ENCODE assay signal across 7 mouse cellular contexts in the genomic region with DNA sequence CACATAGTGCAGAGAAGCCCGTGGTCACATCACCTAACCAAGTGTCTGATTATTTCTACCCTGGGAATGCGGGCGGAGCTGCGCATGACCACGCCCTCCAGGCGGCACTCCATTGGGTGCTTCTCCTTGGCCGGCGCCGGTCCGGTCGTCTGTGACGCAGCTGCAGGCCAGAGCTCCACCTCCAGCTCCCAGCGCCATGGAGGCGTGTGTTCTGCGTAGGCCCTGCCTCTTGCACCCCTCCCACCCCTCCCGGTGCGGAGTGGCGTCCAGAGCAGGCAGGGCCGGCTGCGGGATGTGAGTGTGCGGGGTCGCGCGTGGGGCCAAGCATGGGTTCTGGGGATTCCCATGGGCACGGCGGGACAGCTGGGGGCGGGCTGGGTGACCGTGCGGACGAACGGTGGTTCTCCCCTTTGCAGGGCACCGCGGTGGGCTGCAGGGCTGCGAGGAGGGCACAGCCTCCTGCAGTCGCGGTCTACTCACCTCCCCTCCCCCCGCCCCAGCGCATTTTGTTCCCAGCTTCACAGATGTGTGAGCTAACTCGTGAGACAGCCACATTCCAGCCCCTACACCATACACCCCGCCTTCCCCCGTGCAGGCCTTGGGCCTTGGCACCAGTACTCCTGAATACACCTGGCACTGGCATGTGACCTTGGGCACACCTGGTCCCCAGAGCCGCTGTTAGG. TPM values are rescaled to one million over a fixed set of nuclear protein-coding genes. Genes with fewer than 3 reads are reported as not detected.
DNase-seq lines count a peak whose midpoint lies in the region; ATAC-seq and TF ChIP-seq lines count a peak whose summit lies in the region.

A gene (plus strand): TSS at position 112 of the 683 bp plus-strand sequence.

- no peaks in the 10 kb centered on the region for H3K27me3 ChIP-seq in embryonic facial prominence, embryonic 13.5 days
- no peaks in the 10 kb centered on the region for H3K27me3 ChIP-seq in kidney, adult 2 months (replicated peaks; ENCODE audit: control insufficient read depth, insufficient read depth, low read length)
- H3K27me3 ChIP-seq in limb, embryonic 12.5 days = no peaks in the 10 kb centered on the region
- H3K27me3 ChIP-seq in midbrain, embryonic 15.5 days (replicated peaks) = no peaks in the 10 kb centered on the region
- H3K27me3 ChIP-seq in spleen, adult 2 months (ENCODE audit: control insufficient read depth, insufficient read depth, low read length) = no peaks in the 10 kb centered on the region

- peak; percentile 91 for ATAC-seq in embryonic facial prominence, embryonic 13.5 days (ENCODE audit: insufficient number of reproducible peaks, insufficient read depth, low FRiP score, low TSS enrichment, low read depth)
- ATAC-seq in limb, embryonic 12.5 days (ENCODE audit: insufficient number of reproducible peaks, insufficient read depth, low FRiP score, low TSS enrichment, low read depth) = peak; percentile 93
- peak; percentile 87 for ATAC-seq in midbrain, embryonic 15.5 days (replicated peaks)

- WGBS in embryonic facial prominence, embryonic 13.5 days = under 1% methylated on average over 42 of the region's 42 CpGs
- WGBS in kidney, adult 2 months = under 1% methylated on average over 41 of the region's 42 CpGs
- under 1% methylated on average over 42 of the region's 42 CpGs for WGBS in limb, embryonic 12.5 days
- under 1% methylated on average over 40 of the region's 42 CpGs for WGBS in midbrain, embryonic 15.5 days
- 2% methylated on average over 41 of the region's 42 CpGs for WGBS in spleen, adult 2 months

- H3K4me3 ChIP-seq in embryonic facial prominence, embryonic 13.5 days = peak within 1 kb of the TSS; percentile 66
- peak within 1 kb of the TSS; percentile 66 for H3K4me3 ChIP-seq in kidney, adult 2 months (ENCODE audit: insufficient read depth, low read depth, low read length)
- peak within 1 kb of the TSS; percentile 65 for H3K4me3 ChIP-seq in limb, embryonic 12.5 days (replicated peaks)
- peak within 1 kb of the TSS; percentile 52 for H3K4me3 ChIP-seq in midbrain, embryonic 15.5 days
- H3K4me3 ChIP-seq in spleen, adult 2 months (ENCODE audit: extremely low read depth, insufficient read depth, insufficient read length) = peak within 1 kb of the TSS; percentile 60

- peaks cover 75% of the 10 kb centered on the region for H3K4me1 ChIP-seq in embryonic facial prominence, embryonic 13.5 days
- H3K4me1 ChIP-seq in kidney, adult 2 months (ENCODE audit: control insufficient read depth, insufficient read depth, low read length) = no peaks in the 10 kb centered on the region; the same call in 1 of the 2 replicates
- H3K4me1 ChIP-seq in limb, embryonic 12.5 days (replicated peaks) = peaks cover 64% of the 10 kb centered on the region
- peaks cover 90% of the 10 kb centered on the region for H3K4me1 ChIP-seq in midbrain, embryonic 15.5 days
- peaks cover 4% of the 10 kb centered on the region for H3K4me1 ChIP-seq in spleen, adult 2 months (ENCODE audit: control insufficient read depth, insufficient read depth, insufficient read length)

- DNase-seq in adrenal gland, postnatal 36 days = peak; percentile 93 to 95
- DNase-seq in heart, adult 18-20 months = peak; percentile 87 to 94
- peak; percentile 96 for DNase-seq in kidney, adult 2 months
- DNase-seq in spleen, adult 2 months (ENCODE audit: low read depth in 1 of 2, low spot score in 2 of 2) = peak; percentile 33 to 66

- H3K9ac ChIP-seq in embryonic facial prominence, embryonic 13.5 days = peak within 1 kb of the TSS; percentile 81
- H3K9ac ChIP-seq in limb, embryonic 12.5 days (replicated peaks) = peak within 1 kb of the TSS; percentile 71
- peak within 1 kb of the TSS; percentile 65 for H3K9ac ChIP-seq in midbrain, embryonic 15.5 days

- TF ChIP-seq POLR2A in kidney, adult 2 months (IDR thresholded peaks at IDR 0.05; ENCODE audit: low read depth, low read length) = no peak
- TF ChIP-seq POLR2A in spleen, adult 2 months (IDR thresholded peaks at IDR 0.05; ENCODE audit: low read depth, low read length) = no peak

- H3K9me3 ChIP-seq in embryonic facial prominence, embryonic 13.5 days = no peaks in the 10 kb centered on the region
- H3K9me3 ChIP-seq in limb, embryonic 12.5 days = no peaks in the 10 kb centered on the region
- H3K9me3 ChIP-seq in midbrain, embryonic 15.5 days = no peaks in the 10 kb centered on the region

- TF ChIP-seq CTCF in kidney, adult 2 months (conservative IDR thresholded peaks at IDR 0.05; ENCODE audit: insufficient read depth, insufficient read length, low read depth, low read length) = no peak
- no peak for TF ChIP-seq CTCF in spleen, adult 2 months (IDR thresholded peaks at IDR 0.05; ENCODE audit: extremely low read depth, insufficient read depth, insufficient read length, insufficient replicate concordance)

- peak within 1 kb of the TSS; percentile 80 for H3K27ac ChIP-seq in embryonic facial prominence, embryonic 13.5 days
- peak within 1 kb of the TSS; percentile 97 for H3K27ac ChIP-seq in kidney, adult 2 months (ENCODE audit: insufficient read depth, low read depth, low read length)
- peak within 1 kb of the TSS; percentile 93 for H3K27ac ChIP-seq in limb, embryonic 12.5 days
- H3K27ac ChIP-seq in midbrain, embryonic 15.5 days = peak within 1 kb of the TSS; percentile 93
- H3K27ac ChIP-seq in spleen, adult 2 months (ENCODE audit: insufficient read depth, low read length) = no peak within 1 kb of the TSS

- 0 out of 2 replicates have a peak, but pooled peaks cover 8% of the 10 kb centered on the region for H3K36me3 ChIP-seq in embryonic facial prominence, embryonic 13.5 days
- H3K36me3 ChIP-seq in kidney, adult 2 months (ENCODE audit: control insufficient read depth, insufficient read depth, low read length) = no peaks in the 10 kb centered on the region
- H3K36me3 ChIP-seq in limb, embryonic 12.5 days = peaks cover 8% of the 10 kb centered on the region; the same call in 1 of the 2 replicates
- no peaks in the 10 kb centered on the region for H3K36me3 ChIP-seq in midbrain, embryonic 15.5 days (replicated peaks)
- H3K36me3 ChIP-seq in spleen, adult 2 months (ENCODE audit: control insufficient read depth, insufficient read depth, low read length) = no peaks in the 10 kb centered on the region

- H3K4me2 ChIP-seq in embryonic facial prominence, embryonic 13.5 days = peak within 1 kb of the TSS; percentile 83
- peak within 1 kb of the TSS; percentile 77 for H3K4me2 ChIP-seq in limb, embryonic 12.5 days
- peak within 1 kb of the TSS; percentile 74 for H3K4me2 ChIP-seq in midbrain, embryonic 15.5 days

RNA-seq across cellular contexts. Expression of the gene that starts here (rescaled TPM):
- 1 to 10 TPM; 5.8 to 6.2 TPM for total RNA-seq in adrenal gland, postnatal 36 days (2021)
- polyA plus RNA-seq in embryonic facial prominence, embryonic 13.5 days (2015; fragmentation: Nextera tagmentation; extraction: Ambion mirVana) = 12.8 and 15.6 TPM in 2 replicates
- total RNA-seq in heart, adult 18-20 months (2021) = 10 to 100 TPM; 20.9 to 21.3 TPM
- 43.5 and 46.7 TPM in 2 replicates for polyA plus RNA-seq in kidney, adult 2 months (2012; rRNA removed)
- polyA plus RNA-seq in limb, embryonic 12.5 days (2016; fragmentation: Nextera tagmentation; extraction: Ambion mirVana) = 16.4 and 16.9 TPM in 2 replicates
- polyA plus RNA-seq in midbrain, embryonic 15.5 days (2015; fragmentation: Nextera tagmentation; extraction: Ambion mirVana) = 46.5 and 49.4 TPM in 2 replicates
- polyA plus RNA-seq in spleen, adult 2 months (2012; rRNA removed) = 8.3 and 8.9 TPM in 2 replicates
